Mouse (Mus musculus): ENCODE results near the gene Dnah2. TPM values are rescaled to one million over a fixed set of nuclear protein-coding genes. Genes with fewer than 3 reads are reported as not detected.

Gene Dnah2
- polyA plus RNA-seq, 2 experiments: 0.01 to 0.03 TPM

DNA sequence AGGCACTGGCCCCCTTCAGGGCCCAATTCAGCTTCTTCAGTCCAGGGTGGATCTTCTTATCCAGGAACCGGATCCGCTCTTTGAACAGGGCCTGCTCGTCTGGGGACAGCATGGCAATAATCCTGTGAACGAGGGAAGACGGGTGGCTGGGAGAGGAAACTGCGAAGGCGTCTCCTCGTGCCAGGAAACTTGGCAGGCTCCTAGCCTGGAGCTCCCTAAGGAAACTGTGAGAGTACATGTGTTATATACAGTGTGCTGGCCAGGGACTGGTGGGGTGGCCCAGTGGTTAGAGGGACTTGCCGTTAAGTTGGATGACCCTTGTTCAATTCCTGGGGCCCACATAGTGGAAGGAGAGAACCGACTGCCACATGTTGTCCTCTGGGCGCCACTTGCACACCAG lies 49.8 kb downstream of the Dnah2 start:
- Histone ChIP-seq H3K4me2 (ENCODE audit: low read depth) (no peak overlapping the region), H3K9me3 (ENCODE audit: control insufficient read depth, low read length) (no peaks in the 10 kb centered on the region), H3K4me1 (replicated peaks; ENCODE audit: control insufficient read depth in 2 of 2, insufficient read depth in 2 of 2, low read length in 1 of 2) (peaks cover 0 to 6% of the 10 kb centered on the region in 2 experiments; a peak in 1 of 4 replicates), H3K9ac (replicated peaks) (no peak overlapping the region), H3K4me3 (ENCODE audit: insufficient read depth in 1 of 2, low read depth in 2 of 2, low read length in 2 of 2) (no peak overlapping the region), H3K36me3 (replicated peaks; ENCODE audit: control insufficient read depth, insufficient read depth, low read depth) (no peaks in the 10 kb centered on the region), H3K27me3 (ENCODE audit: control insufficient read depth, insufficient read depth, low read length) (no peaks in the 10 kb centered on the region), H3K27ac (no peak overlapping the region)
- no peak for ATAC-seq (ENCODE audit: insufficient read depth)
- WGBS (ENCODE audit: insufficient replicate concordance): 80% methylated on average over 11 of the region's 11 CpGs
- DNase-seq (ENCODE audit: low read depth in 3 of 3, low spot score in 3 of 3): no peak
- TF ChIP-seq EP300 (IDR thresholded peaks at IDR 0.05; ENCODE audit: low read depth) (no peak), CTCF (IDR thresholded peaks at IDR 0.05; ENCODE audit: low read depth) (no peak)

GRCm38 (mm10) chr11:69491711-69492110 lies 57.2 kb downstream of the Dnah2 start:
- no peak overlapping the region for H3K9ac ChIP-seq (replicated peaks)
- no peak overlapping the region for H3K4me2 ChIP-seq (ENCODE audit: low read depth)
- no peaks in the 10 kb centered on the region for H3K36me3 ChIP-seq (replicated peaks; ENCODE audit: control insufficient read depth, insufficient read depth, low read depth)
- H3K4me3 ChIP-seq (ENCODE audit: insufficient read depth in 1 of 2, low read depth in 2 of 2, low read length in 2 of 2): no peak overlapping the region
- ATAC-seq (ENCODE audit: insufficient read depth) (no peak), DNase-seq (ENCODE audit: low read depth in 3 of 3, low spot score in 3 of 3) (no peak)
- TF ChIP-seq EP300 (IDR thresholded peaks at IDR 0.05; ENCODE audit: low read depth) (no peak), CTCF (IDR thresholded peaks at IDR 0.05; ENCODE audit: low read depth) (no peak)
- no peaks in the 10 kb centered on the region for H3K27me3 ChIP-seq (ENCODE audit: control insufficient read depth, insufficient read depth, low read length)
- H3K4me1 ChIP-seq (replicated peaks; ENCODE audit: control insufficient read depth in 2 of 2, insufficient read depth in 2 of 2, low read length in 1 of 2): peaks cover 0 to 3% of the 10 kb centered on the region in 2 experiments; a peak in 1 of 4 replicates
- no peaks in the 10 kb centered on the region for H3K9me3 ChIP-seq (ENCODE audit: control insufficient read depth, low read length)
- no peak overlapping the region for H3K27ac ChIP-seq
- 41% methylated on average over 7 of the region's 7 CpGs for WGBS (ENCODE audit: insufficient replicate concordance)

GRCm38 (mm10) chr11:69490898-69491297 lies 58.0 kb downstream of the Dnah2 start:
- no peaks in the 10 kb centered on the region for H3K36me3 ChIP-seq (replicated peaks; ENCODE audit: control insufficient read depth, insufficient read depth, low read depth)
- H3K4me1 ChIP-seq (replicated peaks; ENCODE audit: control insufficient read depth in 2 of 2, insufficient read depth in 2 of 2, low read length in 1 of 2): peaks cover 0 to 3% of the 10 kb centered on the region in 2 experiments; a peak in 1 of 4 replicates
- TF ChIP-seq CTCF (IDR thresholded peaks at IDR 0.05; ENCODE audit: low read depth): no peak
- TF ChIP-seq EP300 (IDR thresholded peaks at IDR 0.05; ENCODE audit: low read depth): no peak
- no peak overlapping the region for H3K4me3 ChIP-seq (ENCODE audit: insufficient read depth in 1 of 2, low read depth in 2 of 2, low read length in 2 of 2)
- ATAC-seq (ENCODE audit: insufficient read depth) (no peak), DNase-seq (ENCODE audit: low read depth in 3 of 3, low spot score in 3 of 3) (no peak)
- 50% methylated on average over 2 of the region's 2 CpGs for WGBS (ENCODE audit: insufficient replicate concordance)
- no peaks in the 10 kb centered on the region for H3K27me3 ChIP-seq (ENCODE audit: control insufficient read depth, insufficient read depth, low read length)
- no peak overlapping the region for H3K9ac ChIP-seq (replicated peaks)
- H3K9me3 ChIP-seq (ENCODE audit: control insufficient read depth, low read length): no peaks in the 10 kb centered on the region
- no peak overlapping the region for H3K27ac ChIP-seq
- H3K4me2 ChIP-seq (ENCODE audit: low read depth): no peak overlapping the region

DNA sequence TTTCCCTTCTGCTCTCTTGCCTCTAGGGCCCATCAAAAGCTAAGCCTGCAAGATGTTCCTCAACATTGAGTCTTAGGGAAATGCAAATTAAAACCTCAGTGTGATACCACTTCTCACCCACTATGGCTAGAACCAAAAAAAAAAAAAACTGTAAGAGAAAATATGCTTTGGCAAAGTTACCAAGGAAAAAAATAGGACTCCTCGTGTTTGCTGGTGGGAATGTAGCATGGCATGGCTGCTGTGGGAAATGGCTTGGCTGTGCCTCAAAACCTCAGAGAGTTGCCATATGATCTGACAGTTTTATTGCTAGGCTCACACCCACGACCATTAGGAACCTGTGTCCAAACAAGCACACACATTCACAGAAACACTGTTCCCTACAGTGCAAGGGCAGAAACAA lies 61.4 kb downstream of the Dnah2 start:
- Histone ChIP-seq H3K4me3 (ENCODE audit: insufficient read depth in 1 of 2, low read depth in 2 of 2, low read length in 2 of 2) (no peak overlapping the region), H3K9me3 (ENCODE audit: control insufficient read depth, low read length) (no peaks in the 10 kb centered on the region), H3K27me3 (ENCODE audit: control insufficient read depth, insufficient read depth, low read length) (no peaks in the 10 kb centered on the region), H3K4me2 (ENCODE audit: low read depth) (no peak overlapping the region), H3K9ac (replicated peaks) (no peak overlapping the region), H3K36me3 (replicated peaks; ENCODE audit: control insufficient read depth, insufficient read depth, low read depth) (no peaks in the 10 kb centered on the region), H3K27ac (no peak overlapping the region), H3K4me1 (replicated peaks; ENCODE audit: control insufficient read depth in 2 of 2, insufficient read depth in 2 of 2, low read length in 1 of 2) (peaks cover 0 to 3% of the 10 kb centered on the region in 2 experiments; a peak in 1 of 4 replicates)
- ATAC-seq (ENCODE audit: insufficient read depth) (no peak), DNase-seq (ENCODE audit: low read depth in 3 of 3, low spot score in 3 of 3) (no peak)
- no peak for TF ChIP-seq EP300 (IDR thresholded peaks at IDR 0.05; ENCODE audit: low read depth)
- no peak for TF ChIP-seq CTCF (IDR thresholded peaks at IDR 0.05; ENCODE audit: low read depth)
- 44% methylated on average over 2 of the region's 2 CpGs for WGBS (ENCODE audit: insufficient replicate concordance)

DNA sequence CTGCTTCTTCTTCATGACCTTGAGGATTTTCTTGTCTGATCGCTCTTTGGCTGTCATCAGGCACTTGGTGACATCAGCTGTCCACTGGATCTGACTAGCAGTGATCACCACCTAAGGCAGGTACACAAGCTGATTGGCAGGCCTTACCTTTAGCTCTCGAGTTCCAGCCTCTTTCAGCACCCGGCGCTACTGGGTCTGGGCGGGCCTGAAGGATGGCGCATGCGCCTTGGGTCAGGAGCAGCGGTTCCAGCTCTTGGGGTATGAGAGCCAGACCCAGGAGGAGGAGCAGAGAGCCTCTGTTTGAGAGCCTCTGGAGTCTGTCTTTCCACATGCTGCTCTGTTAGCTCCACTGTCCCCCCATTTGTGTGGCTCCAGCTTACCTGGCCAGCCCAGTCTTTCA lies 71.3 kb downstream of the Dnah2 start:
- DNase-seq (ENCODE audit: low read depth in 3 of 3, low spot score in 3 of 3) (no peak), ATAC-seq (ENCODE audit: insufficient read depth) (no peak)
- Histone ChIP-seq H3K27ac (no peak overlapping the region), H3K9ac (replicated peaks) (no peak overlapping the region), H3K4me3 (ENCODE audit: insufficient read depth in 1 of 2, low read depth in 2 of 2, low read length in 2 of 2) (no peak overlapping the region), H3K36me3 (replicated peaks; ENCODE audit: control insufficient read depth, insufficient read depth, low read depth) (no peaks in the 10 kb centered on the region), H3K4me2 (ENCODE audit: low read depth) (no peak overlapping the region), H3K9me3 (ENCODE audit: control insufficient read depth, low read length) (no peaks in the 10 kb centered on the region), H3K27me3 (ENCODE audit: control insufficient read depth, insufficient read depth, low read length) (no peaks in the 10 kb centered on the region), H3K4me1 (replicated peaks; ENCODE audit: control insufficient read depth in 2 of 2, insufficient read depth in 2 of 2, low read length in 1 of 2) (no peaks in the 10 kb centered on the region; a peak in 1 of 4 replicates)
- WGBS (ENCODE audit: insufficient replicate concordance): 74% methylated on average over 8 of the region's 8 CpGs
- TF ChIP-seq EP300 (IDR thresholded peaks at IDR 0.05; ENCODE audit: low read depth) (no peak), CTCF (IDR thresholded peaks at IDR 0.05; ENCODE audit: low read depth) (no peak)

Measured in liver, embryonic 14.5 days (tissue).